Mouse (Mus musculus): ENCODE measurements around the gene Capns2. TPM values are rescaled to one million over a fixed set of nuclear protein-coding genes. Genes with fewer than 3 reads are reported as not detected.

Capns2 gene
- total RNA-seq, 2 experiments from 2014 or later, result 1.2 TPM; not detected in 1

GRCm38 (mm10) chr8:92903488-92904135, 2.4 kb downstream of the Capns2 start:
- DNase-seq (ENCODE audit: low spot score in 2 of 2), result no peak

- no peak for DNase-seq (ENCODE audit: low spot score in 2 of 2)
Observed at GRCm38 (mm10) chr8:92906553-92906952, 5.3 kb downstream of the Capns2 start.

- DNase-seq (ENCODE audit: low spot score in 2 of 2), result no peak
Observed at GRCm38 (mm10) chr8:92908448-92908847, 7.2 kb downstream of the Capns2 start.

GRCm38 (mm10) chr8:92911477-92911876, 10.3 kb downstream of the Capns2 start:
- DNase-seq (ENCODE audit: low spot score in 2 of 2), result no peak

GRCm38 (mm10) chr8:92913396-92913795, 12.2 kb downstream of the Capns2 start:
- DNase-seq (ENCODE audit: low spot score in 2 of 2), result no peak

- DNase-seq (ENCODE audit: low spot score in 2 of 2), result no peak
Observed at GRCm38 (mm10) chr8:92916082-92916481, 14.9 kb downstream of the Capns2 start.

- DNase-seq (ENCODE audit: low spot score in 2 of 2), result no peak
Observed at GRCm38 (mm10) chr8:92921768-92922167, 20.6 kb downstream of the Capns2 start.

GRCm38 (mm10) chr8:92928986-92929385, 27.8 kb downstream of the Capns2 start:
- DNase-seq (ENCODE audit: low spot score in 2 of 2), result no peak

- no peak for DNase-seq (ENCODE audit: low spot score in 2 of 2)
Observed at GRCm38 (mm10) chr8:92938056-92938455, 36.8 kb downstream of the Capns2 start.

GRCm38 (mm10) chr8:92949071-92949470, 47.9 kb downstream of the Capns2 start:
- DNase-seq (ENCODE audit: low spot score in 2 of 2), result no peak

GRCm38 (mm10) chr8:92950639-92951371, 49.6 kb downstream of the Capns2 start:
- DNase-seq (ENCODE audit: low spot score in 2 of 2), result no peak

Small RNA genes within 50 kb of the gene (microRNA-seq; reads per million reads assigned to microRNA genes)
- gene Gm22151 (ENCODE audit: borderline number of aligned reads in 2 of 2), result 0 reads per million in 2 experiments

Other genes with a start within 250 kb of the Capns2 start
- not detected for gene Irx6, start 227.1 kb upstream of the Capns2 start, total RNA-seq (2021)
- gene Mmp2, start 74.1 kb upstream of the Capns2 start, total RNA-seq (2021), result 10 to 100 TPM; 18.1 to 46.2 TPM
- 10 to 100 TPM in 1 of 2 experiments, 1 to 10 TPM in 1; 2.0 to 16.3 TPM for gene Lpcat2, start 46.1 kb upstream of the Capns2 start, total RNA-seq (2021)
- 10 to 100 TPM in 1 of 2 experiments, 1 to 10 TPM in 1; 6.6 to 13.7 TPM for gene Slc6a2, start 58.7 kb downstream of the Capns2 start, total RNA-seq (2021)
- not detected for gene Ces1a, start 146.8 kb downstream of the Capns2 start, total RNA-seq (2021)
- not detected for gene Ces1b, start 178.6 kb downstream of the Capns2 start, total RNA-seq (2021)
- under 1 TPM in 1 of 2 experiments, not detected in 1; 0.70 TPM for gene Ces1c, start 229.9 kb downstream of the Capns2 start, total RNA-seq (2021)